Comparison of ENCODE assay signal across 8 mouse cellular contexts in genomic region chr14:55078366-55078989, GRCm38 (mm10). TPM values are rescaled to one million over a fixed set of nuclear protein-coding genes. Genes with fewer than 3 reads are reported as not detected.
A peak's percentile ranks its signal among the peaks of the same experiment; 100 is the strongest.
DNase-seq lines count a peak whose midpoint lies in the region; ATAC-seq lines count a peak whose summit lies in the region.

No protein-coding gene starts in this region.

- 5% methylated on average over 23 of the region's 23 CpGs for WGBS in heart, embryonic 12.5 days
- WGBS in hindbrain, embryonic 16.5 days = 6% methylated on average over 23 of the region's 23 CpGs
- 3% methylated on average over 23 of the region's 23 CpGs for WGBS in midbrain, embryonic 14.5 days

- H3K9me3 ChIP-seq in heart, embryonic 12.5 days (replicated peaks) = no peaks in the 10 kb centered on the region
- H3K9me3 ChIP-seq in hindbrain, embryonic 16.5 days (ENCODE audit: control insufficient read depth, low read length) = no peaks in the 10 kb centered on the region
- no peaks in the 10 kb centered on the region for H3K9me3 ChIP-seq in midbrain, embryonic 14.5 days (ENCODE audit: control insufficient read depth, low read length)

- ATAC-seq in heart, embryonic 12.5 days (ENCODE audit: insufficient number of reproducible peaks, low FRiP score) = peak; percentile 10; the same call in 1 of the 2 replicates
- peak; percentile 62 for ATAC-seq in hindbrain, embryonic 16.5 days
- peak; percentile 35; the same call in 1 of the 2 replicates for ATAC-seq in midbrain, embryonic 14.5 days (ENCODE audit: low FRiP score, low TSS enrichment)

- peaks cover 29% of the 10 kb centered on the region for H3K4me1 ChIP-seq in heart, embryonic 12.5 days (replicated peaks)
- H3K4me1 ChIP-seq in hindbrain, embryonic 16.5 days (ENCODE audit: control insufficient read depth, insufficient read depth, low read depth, low read length) = peaks cover 32% of the 10 kb centered on the region
- H3K4me1 ChIP-seq in midbrain, embryonic 14.5 days (ENCODE audit: control insufficient read depth, insufficient read depth, low read length) = peaks cover 34% of the 10 kb centered on the region

- intact Hi-C loops in heart, postnatal 25 days (cut with DNase I) = loop anchor here (2.0 kb wide), 1 partner anchor 16 kb away; the partner anchor contains the start of gene Thtpa

- peak overlapping the region; percentile 62 for H3K4me2 ChIP-seq in heart, embryonic 12.5 days
- H3K4me2 ChIP-seq in hindbrain, embryonic 16.5 days (ENCODE audit: low read length) = peak overlapping the region; percentile 23
- peak overlapping the region; percentile 46 for H3K4me2 ChIP-seq in midbrain, embryonic 14.5 days (ENCODE audit: low read length)

- DNase-seq in heart, postnatal 25 days (ENCODE audit: low spot score) = no peak
- peak; percentile 65 for DNase-seq in embryo, embryonic 10 days (ENCODE audit: low spot score)
- peak; percentile 68 for DNase-seq in midbrain, embryonic 14.5 days
- DNase-seq in frontal cortex, postnatal 36 days (ENCODE audit: low spot score in 2 of 2) = no peak
- no peak for DNase-seq in gastrocnemius, postnatal 4 days (ENCODE audit: low spot score in 2 of 2)
- DNase-seq in kidney, adult 8-10 months = no peak

- H3K36me3 ChIP-seq in heart, embryonic 12.5 days = no peaks in the 10 kb centered on the region
- peaks cover 13% of the 10 kb centered on the region; the same call in 1 of the 2 replicates for H3K36me3 ChIP-seq in hindbrain, embryonic 16.5 days (ENCODE audit: control insufficient read depth, insufficient read depth, low read length)
- peaks cover 19% of the 10 kb centered on the region for H3K36me3 ChIP-seq in midbrain, embryonic 14.5 days (ENCODE audit: control insufficient read depth, insufficient read depth, low read length)

- peak overlapping the region; percentile 20 for H3K4me3 ChIP-seq in heart, embryonic 12.5 days
- H3K4me3 ChIP-seq in hindbrain, embryonic 16.5 days (ENCODE audit: low read length) = peak overlapping the region; percentile 8; the same call in 1 of the 2 replicates
- no peak overlapping the region for H3K4me3 ChIP-seq in midbrain, embryonic 14.5 days (replicated peaks; ENCODE audit: low read depth, low read length)

- peak overlapping the region; percentile 13; the same call in 1 of the 2 replicates for H3K9ac ChIP-seq in heart, embryonic 12.5 days
- peak overlapping the region; percentile 57 for H3K9ac ChIP-seq in hindbrain, embryonic 16.5 days (ENCODE audit: low read depth, low read length)
- peak overlapping the region; percentile 40 for H3K9ac ChIP-seq in midbrain, embryonic 14.5 days (replicated peaks; ENCODE audit: low read length)

- H3K27ac ChIP-seq in heart, embryonic 12.5 days (ENCODE audit: poor library complexity, severe bottlenecking) = no peak overlapping the region
- peak overlapping the region; percentile 86 for H3K27ac ChIP-seq in hindbrain, embryonic 16.5 days (ENCODE audit: low read depth, low read length)
- H3K27ac ChIP-seq in midbrain, embryonic 14.5 days (replicated peaks; ENCODE audit: low read depth, low read length) = peak overlapping the region; percentile 91

- peaks cover 39% of the 10 kb centered on the region for H3K27me3 ChIP-seq in heart, embryonic 12.5 days (replicated peaks)
- H3K27me3 ChIP-seq in hindbrain, embryonic 16.5 days (replicated peaks; ENCODE audit: control insufficient read depth, insufficient read depth, low read length) = no peaks in the 10 kb centered on the region; the same call in 1 of the 2 replicates
- no peaks in the 10 kb centered on the region for H3K27me3 ChIP-seq in midbrain, embryonic 14.5 days (ENCODE audit: control insufficient read depth, insufficient read depth, low read length)

RNA-seq across cellular contexts. Expression of gene Zfhx2, which starts 13.6 kb away (rescaled TPM):
- polyA plus RNA-seq in heart, embryonic 12.5 days (2016; fragmentation: Nextera tagmentation; extraction: Ambion mirVana) = 4.4 and 4.5 TPM in 2 replicates
- total RNA-seq in heart, postnatal 25 days (2021) = 1 to 10 TPM; 2.9 to 3.6 TPM
- 18.4 and 20.5 TPM in 2 replicates for polyA plus RNA-seq in hindbrain, embryonic 16.5 days (2015; fragmentation: Nextera tagmentation; extraction: Ambion mirVana)
- 24.9 and 28.4 TPM in 2 replicates for polyA plus RNA-seq in midbrain, embryonic 14.5 days (2014; fragmentation: Nextera tagmentation; extraction: Ambion mirVana)
- total RNA-seq in gastrocnemius, postnatal 4 days (2021) = 1 to 10 TPM; 2.9 to 4.0 TPM

RNA-seq across cellular contexts. Expression of gene Thtpa, which starts 16.1 kb away (rescaled TPM):
- 14.3 and 14.8 TPM in 2 replicates for polyA plus RNA-seq in heart, embryonic 12.5 days (2016; fragmentation: Nextera tagmentation; extraction: Ambion mirVana)
- 10 to 100 TPM; 12.3 to 13.2 TPM for total RNA-seq in heart, postnatal 25 days (2021)
- polyA plus RNA-seq in hindbrain, embryonic 16.5 days (2015; fragmentation: Nextera tagmentation; extraction: Ambion mirVana) = 34.4 and 36.1 TPM in 2 replicates
- 27.9 and 33.7 TPM in 2 replicates for polyA plus RNA-seq in midbrain, embryonic 14.5 days (2014; fragmentation: Nextera tagmentation; extraction: Ambion mirVana)
- total RNA-seq in gastrocnemius, postnatal 4 days (2021) = 10 to 100 TPM; 12.9 to 14.0 TPM

RNA-seq across cellular contexts. Expression of gene Ap1g2, which starts 27.9 kb away (rescaled TPM):
- 8.7 and 9.8 TPM in 2 replicates for polyA plus RNA-seq in heart, embryonic 12.5 days (2016; fragmentation: Nextera tagmentation; extraction: Ambion mirVana)
- 1 to 10 TPM; 4.4 to 4.6 TPM for total RNA-seq in heart, postnatal 25 days (2021)
- 6.9 and 7.7 TPM in 2 replicates for polyA plus RNA-seq in hindbrain, embryonic 16.5 days (2015; fragmentation: Nextera tagmentation; extraction: Ambion mirVana)
- polyA plus RNA-seq in midbrain, embryonic 14.5 days (2014; fragmentation: Nextera tagmentation; extraction: Ambion mirVana) = 6.8 and 7.6 TPM in 2 replicates
- 1 to 10 TPM; 6.5 to 8.3 TPM for total RNA-seq in gastrocnemius, postnatal 4 days (2021)

RNA-seq across cellular contexts. Expression of gene Jph4, which starts 38.3 kb away (rescaled TPM):
- polyA plus RNA-seq in heart, embryonic 12.5 days (2016; fragmentation: Nextera tagmentation; extraction: Ambion mirVana) = 0.09 and 0.18 TPM in 2 replicates
- total RNA-seq in heart, postnatal 25 days (2021) = not detected
- 31.8 and 32.3 TPM in 2 replicates for polyA plus RNA-seq in hindbrain, embryonic 16.5 days (2015; fragmentation: Nextera tagmentation; extraction: Ambion mirVana)
- 31.1 and 38.9 TPM in 2 replicates for polyA plus RNA-seq in midbrain, embryonic 14.5 days (2014; fragmentation: Nextera tagmentation; extraction: Ambion mirVana)
- total RNA-seq in gastrocnemius, postnatal 4 days (2021) = 1 to 10 TPM; 1.3 to 2.0 TPM

Comparison
In these comparisons a context has a peak if more than half of its experiments do, and no peak if none do; other contexts are left out.
1. ATAC-seq: peak in every context shown above with its lines; median percentile 62 in hindbrain, embryonic 16.5 days; 35 in midbrain, embryonic 14.5 days; 10 in heart, embryonic 12.5 days.
2. DNase-seq: peak in embryo, embryonic 10 days (single experiment) and midbrain, embryonic 14.5 days (single experiment); none in heart, postnatal 25 days (single experiment), frontal cortex, postnatal 36 days (0 of 2), gastrocnemius, postnatal 4 days (0 of 2) and kidney, adult 8-10 months (0 of 2).
3. Peak in every context shown above with its lines, with median percentiles within 50 percentile points of each other: H3K4me2 ChIP-seq and H3K9ac ChIP-seq.